Mouse (Mus musculus) 416B (cell line): Measurements from ENCODE around the gene Mroh7.

ENCODE experiments used
- DNase-seq: peaks from one replicate; pipeline ENCODE4 v3.0.0; 2011; ENCODE audit warnings: low read depth

Gene Mroh7

DNA sequence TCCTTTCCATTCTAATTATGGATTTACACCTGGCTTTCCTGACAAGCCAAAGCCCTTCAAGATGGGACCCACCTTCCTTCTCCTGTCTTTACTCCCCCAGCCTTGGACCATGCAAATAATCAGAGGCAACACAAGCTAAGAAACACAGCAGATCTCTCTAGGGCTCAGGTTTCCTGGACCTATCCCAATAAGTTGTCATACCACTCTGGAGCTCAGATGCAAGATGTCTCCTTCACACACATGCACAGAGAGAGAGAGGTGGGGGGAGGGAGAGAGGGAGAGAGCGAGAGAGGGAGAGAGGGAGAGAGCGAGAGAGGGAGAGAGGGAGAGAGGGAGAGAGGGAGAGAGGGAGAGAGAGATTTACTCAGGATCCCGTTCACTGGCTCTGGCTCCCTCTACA lies 98.4 kb downstream of the Mroh7 start:
- no peak for DNase-seq
